Mouse (Mus musculus) limb, embryonic 11.5 days (tissue): ENCODE measurements around the gene Dolpp1. TPM values are rescaled to one million over a fixed set of nuclear protein-coding genes. Genes with fewer than 3 reads are reported as not detected.
A peak's percentile ranks its signal among the peaks of the same experiment; 100 is the strongest.

Experiments
- ATAC-seq: fragments of 200-750 bp; cut with Nextera tagmentation; 2 replicates; pipeline ENCODE4 v1.8.0; 2017; ENCODE audit warnings: low read depth; ENCODE audit not compliant: insufficient number of reproducible peaks, low FRiP score, low TSS enrichment
- DNase-seq: peaks from one replicate; pipeline ENCODE4 v3.0.0-alpha.2; 2015; ENCODE audit warnings: low spot score
- H3K27ac ChIP-seq: fragments of 300-500 bp; sonication (generic); replicated peaks from 2 replicates; pipeline ENCODE4 v1.5.1; 2014; ENCODE audit warnings: low read depth, mild to moderate bottlenecking, low read length
- H3K27me3 ChIP-seq: fragments of 300-500 bp; sonication (generic); 2 replicates; pipeline ENCODE4 v1.6.1; 2014; ENCODE audit warnings: mild to moderate bottlenecking, low read length, mixed read lengths; ENCODE audit not compliant: control insufficient read depth, insufficient read depth
- H3K36me3 ChIP-seq: fragments of 300-500 bp; sonication (generic); 2 replicates; pipeline ENCODE4 v1.6.1; 2014; ENCODE audit warnings: mild to moderate bottlenecking, low read length, moderate library complexity, mixed read lengths; ENCODE audit not compliant: control insufficient read depth, insufficient read depth
- H3K4me1 ChIP-seq: fragments of 300-500 bp; sonication (generic); 2 replicates; pipeline ENCODE4 v1.6.1; 2014; ENCODE audit warnings: low read length, mixed read lengths; ENCODE audit not compliant: control insufficient read depth, insufficient read depth
- H3K4me2 ChIP-seq: fragments of 300-500 bp; sonication (generic); 2 replicates; pipeline ENCODE4 v1.6.1; 2014; ENCODE audit warnings: low read depth, mild to moderate bottlenecking, moderate library complexity; ENCODE audit not compliant: severe bottlenecking
- H3K4me3 ChIP-seq: fragments of 300-500 bp; sonication (generic); 2 replicates; pipeline ENCODE4 v1.5.1; 2014; ENCODE audit warnings: low read depth, low read length
- H3K9ac ChIP-seq: fragments of 300-500 bp; sonication (generic); 2 replicates; pipeline ENCODE4 v1.6.1; 2014; ENCODE audit warnings: mild to moderate bottlenecking, low read length
- H3K9me3 ChIP-seq: fragments of 300-500 bp; sonication (generic); 2 replicates; pipeline ENCODE4 v1.6.1; 2016; ENCODE audit warnings: low read length; ENCODE audit not compliant: control insufficient read depth
- WGBS: fragments of 180-500 bp; shearing (Covaris S2); extraction: QIAGEN DNeasy Blood & Tissue Kit; methylation state at CpG from one replicate; pipeline ENCODE4 v1.1.7; 2014; 5-methylcytosine and 5-hydroxymethylcytosine counted together
- microRNA-seq: library from miRNA; unstranded; fragments of <30 nt; microRNA quantifications from one replicate; pipeline ENCODE4, GENCODE M21; 2016
- polyA plus RNA-seq: library from polyadenylated mRNA; unstranded; fragments of >200 nt; fragmentation: Nextera tagmentation; extraction: Ambion mirVana; gene quantifications from 2 replicates; pipeline ENCODE4 v1.2.1, GENCODE M21; 2014

Dolpp1 gene
- polyA plus RNA-seq, 1 experiment from 2014 or later = 33.0 TPM

GRCm38 (mm10) chr2:30444006-30444405 lies 52.0 kb downstream of the Dolpp1 start:
- Histone ChIP-seq H3K9ac (no peak overlapping the region), H3K4me3 (no peak overlapping the region), H3K4me1 (peaks cover 54% of the 10 kb centered on the region), H3K4me2 (no peak overlapping the region), H3K9me3 (no peaks in the 10 kb centered on the region), H3K36me3 (peaks cover 21% of the 10 kb centered on the region), H3K27ac (peak overlapping the region; percentile 100), H3K27me3 (no peaks in the 10 kb centered on the region)
- no peak for ATAC-seq
- WGBS = 80% methylated on average over 5 of the region's 5 CpGs
- DNase-seq = no peak

DNA sequence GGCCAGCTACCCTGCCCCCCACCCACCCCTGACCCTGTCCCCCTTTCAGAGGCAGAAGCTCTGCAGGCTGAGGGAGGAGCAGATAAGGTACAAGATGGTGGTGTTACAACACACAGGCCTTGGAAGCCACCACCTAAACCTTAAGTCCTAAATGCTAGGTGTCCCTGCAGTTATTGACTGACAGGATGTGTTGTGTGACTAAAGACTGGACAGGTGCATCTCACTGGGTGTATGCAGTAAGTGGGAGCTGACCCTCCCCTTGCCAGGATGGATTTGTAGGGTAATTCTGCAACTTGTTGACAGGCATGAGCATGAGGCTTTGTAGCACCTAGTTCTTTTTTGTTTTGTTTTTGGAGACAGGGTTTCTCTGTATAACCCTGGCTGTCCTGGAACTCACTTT lies 52.4 kb downstream of the Dolpp1 start:
- Histone ChIP-seq H3K9ac (no peak overlapping the region), H3K4me3 (no peak overlapping the region), H3K4me1 (peaks cover 54% of the 10 kb centered on the region), H3K27me3 (no peaks in the 10 kb centered on the region), H3K9me3 (no peaks in the 10 kb centered on the region), H3K36me3 (peaks cover 22% of the 10 kb centered on the region), H3K27ac (peak overlapping the region; percentile 100; the same call in 1 of the 2 replicates), H3K4me2 (no peak overlapping the region)
- DNase-seq (no peak), ATAC-seq (no peak)

- no peaks in the 10 kb centered on the region; the same call in 1 of the 2 replicates for H3K9me3 ChIP-seq
- H3K4me1 ChIP-seq = peaks cover 54% of the 10 kb centered on the region
- H3K27me3 ChIP-seq = no peaks in the 10 kb centered on the region
- peaks cover 26% of the 10 kb centered on the region; the same call in 1 of the 2 replicates for H3K36me3 ChIP-seq
- 0 out of 2 replicates have a peak, but pooled peaks have one; percentile 24 for ATAC-seq
- H3K9ac ChIP-seq = no peak overlapping the region
- H3K27ac ChIP-seq = peak overlapping the region; percentile 43
- peak; percentile 66 for DNase-seq
- H3K4me2 ChIP-seq = no peak overlapping the region
- 32% methylated on average over 2 of the region's 2 CpGs for WGBS
- no peak overlapping the region for H3K4me3 ChIP-seq
These were observed 53.3 kb downstream of the Dolpp1 start for GRCm38 (mm10) chr2:30445312-30445711.

DNA sequence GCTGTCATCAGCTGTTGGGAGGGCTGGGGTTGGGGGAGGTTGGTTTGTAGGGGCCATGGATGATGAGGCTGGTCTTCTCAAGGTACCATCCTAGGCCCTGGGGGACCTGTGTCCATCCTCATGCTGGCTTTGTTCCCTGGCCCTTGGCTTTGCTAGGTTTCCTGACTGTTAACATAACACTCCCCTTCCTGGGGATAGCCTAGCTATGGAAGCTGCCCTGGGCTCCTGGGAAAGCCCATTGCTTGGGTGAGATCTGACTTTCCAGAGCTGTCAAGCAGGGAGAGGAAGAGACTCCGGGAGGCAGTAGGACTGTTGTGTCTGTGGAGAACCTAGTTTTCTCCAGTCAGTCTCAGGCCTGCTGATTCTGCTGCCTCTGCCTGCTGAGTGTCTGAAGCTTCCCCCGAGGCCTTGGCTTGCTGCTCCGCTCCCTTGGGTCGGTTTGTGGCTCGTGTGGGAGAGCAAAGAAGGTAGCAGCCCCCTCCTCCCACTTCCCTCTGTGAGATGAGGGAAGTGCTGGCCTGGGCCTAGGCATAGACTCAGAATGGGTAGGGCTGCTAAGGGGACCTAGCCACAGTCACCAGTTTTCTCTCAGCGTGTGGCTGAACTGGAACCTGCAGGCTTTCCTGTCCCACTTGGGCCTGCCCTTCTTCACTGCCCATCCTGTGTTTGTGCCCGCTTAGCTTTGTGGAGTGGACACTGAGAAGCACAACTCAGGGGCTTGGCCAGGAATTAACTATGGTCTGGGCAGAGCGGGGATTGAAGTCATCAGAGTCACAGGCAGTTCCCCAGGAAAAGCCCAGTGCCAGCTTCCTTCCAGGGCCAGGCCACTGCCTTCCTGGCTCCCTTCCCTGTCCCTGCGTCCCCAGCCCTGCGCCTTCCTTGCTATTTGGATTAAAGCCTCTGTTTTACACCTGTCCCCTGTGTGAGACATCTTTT lies 55.1 kb downstream of the Dolpp1 start:
- no peaks in the 10 kb centered on the region for H3K27me3 ChIP-seq
- H3K27ac ChIP-seq = no peak overlapping the region
- no peak for ATAC-seq
- H3K4me2 ChIP-seq = no peak overlapping the region
- no peak overlapping the region for H3K4me3 ChIP-seq
- WGBS = 84% methylated on average over 10 of the region's 10 CpGs
- H3K4me1 ChIP-seq = peaks cover 41% of the 10 kb centered on the region
- peaks cover 27% of the 10 kb centered on the region; the same call in 1 of the 2 replicates for H3K36me3 ChIP-seq
- DNase-seq = no peak
- H3K9me3 ChIP-seq = no peaks in the 10 kb centered on the region; the same call in 1 of the 2 replicates
- H3K9ac ChIP-seq = no peak overlapping the region

GRCm38 (mm10) chr2:30448371-30448770 lies 56.3 kb downstream of the Dolpp1 start:
- Histone ChIP-seq H3K27ac (no peak overlapping the region), H3K4me2 (no peak overlapping the region), H3K27me3 (no peaks in the 10 kb centered on the region), H3K4me1 (peaks cover 29% of the 10 kb centered on the region), H3K4me3 (no peak overlapping the region), H3K36me3 (peaks cover 27% of the 10 kb centered on the region; the same call in 1 of the 2 replicates), H3K9ac (no peak overlapping the region), H3K9me3 (no peaks in the 10 kb centered on the region; the same call in 1 of the 2 replicates)
- WGBS = 77% methylated on average over 7 of the region's 7 CpGs
- ATAC-seq (no peak), DNase-seq (no peak)

Small RNA genes lying within 50 kb of the gene (microRNA-seq; reads per million reads assigned to microRNA genes)
- not detected for gene Gm47292

Other genes starting within 250 kb of the Dolpp1 start
- gene Endog, start 220.8 kb upstream of the Dolpp1 start, polyA plus RNA-seq = 18.3 and 20.7 TPM in 2 replicates
- gene Spout1, start 213.8 kb upstream of the Dolpp1 start, polyA plus RNA-seq = 91.6 and 92.6 TPM in 2 replicates
- 6.1 and 7.6 TPM in 2 replicates for gene Kyat1, start 186.4 kb upstream of the Dolpp1 start, polyA plus RNA-seq
- gene Lrrc8a, start 154.5 kb upstream of the Dolpp1 start, polyA plus RNA-seq = 58.2 and 58.3 TPM in 2 replicates
- gene Gm28035, start 151.7 kb upstream of the Dolpp1 start, polyA plus RNA-seq = 0.09 TPM in 1 of 2 replicates, not detected in the other
- 3.3 and 3.7 TPM in 2 replicates for gene Phyhd1, start 126.1 kb upstream of the Dolpp1 start, polyA plus RNA-seq
- gene Gm28038, start 111.2 kb upstream of the Dolpp1 start, polyA plus RNA-seq = not detected in 2 replicates
- gene Dolk, start 105.9 kb upstream of the Dolpp1 start, polyA plus RNA-seq = 24.9 and 25.0 TPM in 2 replicates
- gene Nup188, start 105.9 kb upstream of the Dolpp1 start, polyA plus RNA-seq = 69.0 and 73.7 TPM in 2 replicates
- gene Sh3glb2, start 32.9 kb upstream of the Dolpp1 start, polyA plus RNA-seq = 49.0 and 59.9 TPM in 2 replicates
- 19.5 and 20.1 TPM in 2 replicates for gene Miga2, start 28.0 kb upstream of the Dolpp1 start, polyA plus RNA-seq
- 25.6 and 27.9 TPM in 2 replicates for gene Crat, start 23.6 kb downstream of the Dolpp1 start, polyA plus RNA-seq
- gene Ptpa, start 23.8 kb downstream of the Dolpp1 start, polyA plus RNA-seq = 74.4 and 83.3 TPM in 2 replicates
- 7.1 and 9.7 TPM in 2 replicates for gene Ier5l, start 82.0 kb downstream of the Dolpp1 start, polyA plus RNA-seq
- 0.37 and 1.0 TPM in 2 replicates for gene Cstad, start 202.8 kb downstream of the Dolpp1 start, polyA plus RNA-seq